In the genomic region with DNA sequence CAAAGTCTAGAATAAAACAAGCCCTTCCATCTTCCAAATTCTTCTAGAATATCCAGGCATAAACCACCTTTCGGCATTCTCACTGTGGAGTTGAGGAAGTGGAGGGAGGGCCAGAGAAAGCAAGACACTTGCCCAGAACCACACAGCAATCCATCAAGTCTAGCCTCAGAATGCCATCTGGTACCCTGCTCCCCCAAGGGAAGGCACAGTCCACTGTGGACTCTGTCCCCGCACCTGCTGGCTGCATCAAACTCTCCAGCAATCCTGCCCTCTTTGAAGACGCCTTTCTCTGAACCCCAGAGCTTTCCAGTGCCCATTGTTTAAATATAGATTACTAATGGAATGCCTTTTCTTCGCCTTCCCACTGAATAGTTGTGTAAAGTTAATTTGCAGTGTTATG, we compare ENCODE assay signal across 14 mouse cellular contexts.
DNase-seq lines count a peak whose midpoint lies in the region; ATAC-seq lines count a peak whose summit lies in the region.
"Had no signal": no experiment of that assay in that cellular context is flagged by ENCODE, and none has a peak within 500 bp of the region (broad histone marks: within the 10 kb centered on the region; RNA-seq: fewer than 3 reads in every experiment).

No protein-coding gene starts in this region.

- H3K36me3 ChIP-seq in forebrain, embryonic 12.5 days (replicated peaks): peaks cover 29% of the 10 kb centered on the region
- H3K36me3 ChIP-seq in forebrain, embryonic 14.5 days (ENCODE audit: control insufficient read depth, insufficient read depth, low read length): peaks cover 8% of the 10 kb centered on the region; the same call in 1 of the 2 replicates
- H3K36me3 ChIP-seq in midbrain, embryonic 10.5 days: peaks cover 73% of the 10 kb centered on the region
- H3K36me3 ChIP-seq in midbrain, embryonic 11.5 days (ENCODE audit: control insufficient read depth, insufficient read depth, low read length): peaks cover 4% of the 10 kb centered on the region; the same call in 1 of the 2 replicates
- H3K36me3 ChIP-seq in hindbrain, embryonic 14.5 days (replicated peaks; ENCODE audit: control insufficient read depth, insufficient read depth): no peaks in the 10 kb centered on the region; the same call in 1 of the 2 replicates
- H3K36me3 ChIP-seq in midbrain, embryonic 15.5 days (replicated peaks): no peaks in the 10 kb centered on the region

- H3K4me3 ChIP-seq in forebrain, embryonic 12.5 days (replicated peaks): no peak overlapping the region
- no peak overlapping the region for H3K4me3 ChIP-seq in forebrain, embryonic 14.5 days (ENCODE audit: low read depth, low read length)
- H3K4me3 ChIP-seq in midbrain, embryonic 10.5 days: no peak overlapping the region
- H3K4me3 ChIP-seq in midbrain, embryonic 11.5 days (ENCODE audit: low read depth, low read length): no peak overlapping the region
- H3K4me3 ChIP-seq in hindbrain, embryonic 14.5 days (replicated peaks; ENCODE audit: low read length): no peak overlapping the region
- H3K4me3 ChIP-seq in midbrain, embryonic 15.5 days: no peak overlapping the region
- H3K4me3 ChIP-seq: embryonic facial prominence, embryonic 10.5 days had no signal

- no peaks in the 10 kb centered on the region for H3K27me3 ChIP-seq in forebrain, embryonic 12.5 days
- H3K27me3 ChIP-seq in forebrain, embryonic 14.5 days (replicated peaks; ENCODE audit: control insufficient read depth, insufficient read depth, low read length): no peaks in the 10 kb centered on the region
- H3K27me3 ChIP-seq in midbrain, embryonic 10.5 days (ENCODE audit: low read depth, poor library complexity, severe bottlenecking): no peaks in the 10 kb centered on the region
- no peaks in the 10 kb centered on the region for H3K27me3 ChIP-seq in midbrain, embryonic 11.5 days (ENCODE audit: control insufficient read depth, insufficient read depth, low read length)
- no peaks in the 10 kb centered on the region for H3K27me3 ChIP-seq in hindbrain, embryonic 14.5 days (ENCODE audit: control insufficient read depth, insufficient read depth, low read length)
- no peaks in the 10 kb centered on the region for H3K27me3 ChIP-seq in midbrain, embryonic 15.5 days (replicated peaks)

- H3K9me3 ChIP-seq in forebrain, embryonic 12.5 days: no peaks in the 10 kb centered on the region
- H3K9me3 ChIP-seq in forebrain, embryonic 14.5 days (replicated peaks; ENCODE audit: control insufficient read depth, low read length): no peaks in the 10 kb centered on the region
- H3K9me3 ChIP-seq in midbrain, embryonic 10.5 days (replicated peaks): no peaks in the 10 kb centered on the region
- no peaks in the 10 kb centered on the region for H3K9me3 ChIP-seq in midbrain, embryonic 11.5 days (ENCODE audit: control insufficient read depth, low read length)
- H3K9me3 ChIP-seq in hindbrain, embryonic 14.5 days (ENCODE audit: control insufficient read depth, low read length): no peaks in the 10 kb centered on the region
- H3K9me3 ChIP-seq in midbrain, embryonic 15.5 days: no peaks in the 10 kb centered on the region
- H3K9me3 ChIP-seq: embryonic facial prominence, embryonic 10.5 days had no signal

- peak overlapping the region; percentile 36; the same call in 1 of the 2 replicates for H3K27ac ChIP-seq in forebrain, embryonic 12.5 days
- H3K27ac ChIP-seq in forebrain, embryonic 14.5 days (ENCODE audit: low read depth, low read length): no peak overlapping the region
- H3K27ac ChIP-seq in midbrain, embryonic 10.5 days (replicated peaks): peak overlapping the region; percentile 72
- H3K27ac ChIP-seq in midbrain, embryonic 11.5 days (ENCODE audit: low read depth, low read length): no peak overlapping the region
- H3K27ac ChIP-seq in hindbrain, embryonic 14.5 days: peak overlapping the region; percentile 30; the same call in 1 of the 2 replicates
- peak overlapping the region; percentile 41 for H3K27ac ChIP-seq in midbrain, embryonic 15.5 days

- H3K4me2 ChIP-seq in forebrain, embryonic 12.5 days: no peak overlapping the region
- H3K4me2 ChIP-seq in forebrain, embryonic 14.5 days (ENCODE audit: low read length): no peak overlapping the region
- H3K4me2 ChIP-seq in midbrain, embryonic 11.5 days: no peak overlapping the region
- no peak overlapping the region for H3K4me2 ChIP-seq in hindbrain, embryonic 14.5 days (replicated peaks)
- no peak overlapping the region for H3K4me2 ChIP-seq in midbrain, embryonic 15.5 days

- H3K4me1 ChIP-seq in forebrain, embryonic 12.5 days: peaks cover 80% of the 10 kb centered on the region
- peaks cover 17% of the 10 kb centered on the region for H3K4me1 ChIP-seq in forebrain, embryonic 14.5 days (ENCODE audit: control insufficient read depth, insufficient read depth, low read length)
- peaks cover 98% of the 10 kb centered on the region for H3K4me1 ChIP-seq in midbrain, embryonic 10.5 days
- H3K4me1 ChIP-seq in midbrain, embryonic 11.5 days (ENCODE audit: control insufficient read depth, insufficient read depth, low read length): peaks cover 38% of the 10 kb centered on the region
- H3K4me1 ChIP-seq in hindbrain, embryonic 14.5 days (replicated peaks; ENCODE audit: control insufficient read depth, insufficient read depth, low read length): peaks cover 58% of the 10 kb centered on the region
- peaks cover 62% of the 10 kb centered on the region for H3K4me1 ChIP-seq in midbrain, embryonic 15.5 days

- no peak for ATAC-seq in forebrain, embryonic 12.5 days (ENCODE audit: low FRiP score)
- no peak for ATAC-seq in forebrain, embryonic 14.5 days
- no peak for ATAC-seq in midbrain, embryonic 11.5 days (ENCODE audit: low FRiP score)
- no peak for ATAC-seq in hindbrain, embryonic 14.5 days (ENCODE audit: low FRiP score)
- no peak for ATAC-seq in midbrain, embryonic 15.5 days (replicated peaks)

- no peak overlapping the region for H3K9ac ChIP-seq in forebrain, embryonic 12.5 days
- H3K9ac ChIP-seq in forebrain, embryonic 14.5 days (ENCODE audit: low read length): no peak overlapping the region
- H3K9ac ChIP-seq in midbrain, embryonic 11.5 days (ENCODE audit: low read length): no peak overlapping the region
- no peak overlapping the region for H3K9ac ChIP-seq in hindbrain, embryonic 14.5 days
- H3K9ac ChIP-seq in midbrain, embryonic 15.5 days: no peak overlapping the region

- DNase-seq in forebrain, embryonic 14.5 days (ENCODE audit: low spot score): no peak
- no peak for DNase-seq in midbrain, embryonic 10.5 days (ENCODE audit: low spot score)
- no peak for DNase-seq in midbrain, embryonic 11.5 days (ENCODE audit: low spot score, missing footprints)
- no peak for DNase-seq in hindbrain, embryonic 14.5 days (ENCODE audit: low spot score)
- no peak for DNase-seq in embryo, embryonic 10 days (ENCODE audit: low spot score)
- no peak for DNase-seq in right cerebral cortex, adult 2 months (ENCODE audit: low spot score in 2 of 2)
- DNase-seq: gastrocnemius, postnatal 25 days; heart, postnatal 10 days; kidney, adult 18-20 months; lung, adult 18-20 months; thymus, adult 18-20 months had no signal

- WGBS in forebrain, embryonic 12.5 days: 50% methylated on average over 4 of the region's 4 CpGs
- 40% methylated on average over 4 of the region's 4 CpGs for WGBS in forebrain, embryonic 14.5 days
- 66% methylated on average over 4 of the region's 4 CpGs for WGBS in midbrain, embryonic 10.5 days
- 67% methylated on average over 4 of the region's 4 CpGs for WGBS in midbrain, embryonic 11.5 days
- 34% methylated on average over 4 of the region's 4 CpGs for WGBS in hindbrain, embryonic 14.5 days
- WGBS in midbrain, embryonic 15.5 days: 51% methylated on average over 4 of the region's 4 CpGs

Comparison
In these comparisons a context has a peak if more than half of its experiments do, and no peak if none do; other contexts are left out.
1. H3K27ac ChIP-seq: peak in forebrain, embryonic 12.5 days (single experiment), midbrain, embryonic 10.5 days (single experiment), hindbrain, embryonic 14.5 days (single experiment) and midbrain, embryonic 15.5 days (single experiment); none in forebrain, embryonic 14.5 days (single experiment) and midbrain, embryonic 11.5 days (single experiment).